Mouse (Mus musculus): ENCODE results near the gene Dhx30. TPM values are rescaled to one million over a fixed set of nuclear protein-coding genes. Genes with fewer than 3 reads are reported as not detected.

Dhx30 gene
- polyA plus RNA-seq, 1 experiment from 2014 or later, result 37.7 TPM

GRCm38 (mm10) chr9:110100627-110101600 is 16.7 kb downstream of the Dhx30 start:
- Histone ChIP-seq H3K36me3 (ENCODE audit: control insufficient read depth, insufficient read depth) (peaks cover 33% of the 10 kb centered on the region), H3K4me3 (ENCODE audit: low read depth, low read length) (peak overlapping the region; percentile 91), H3K4me2 (replicated peaks; ENCODE audit: low read depth) (peak overlapping the region; percentile 72), H3K27ac (ENCODE audit: low read depth, low read length) (no peak overlapping the region; the same call in 1 of the 2 replicates), H3K9me3 (ENCODE audit: control insufficient read depth) (no peaks in the 10 kb centered on the region), H3K9ac (ENCODE audit: low read depth, low read length) (peak overlapping the region; percentile 87), H3K4me1 (replicated peaks; ENCODE audit: control insufficient read depth, insufficient read depth, low read length) (peaks cover 4% of the 10 kb centered on the region), H3K27me3 (replicated peaks; ENCODE audit: control insufficient read depth, insufficient read depth, low read length) (no peaks in the 10 kb centered on the region)
- WGBS, result 2% methylated on average over 41 of the region's 41 CpGs
- peak; percentile 98 for TF ChIP-seq CTCF (IDR thresholded peaks at IDR 0.05; ENCODE audit: low read depth)
- peak; percentile 92 for ATAC-seq

GRCm38 (mm10) chr9:110097791-110098190 is 19.8 kb downstream of the Dhx30 start:
- H3K27me3 ChIP-seq (replicated peaks; ENCODE audit: control insufficient read depth, insufficient read depth, low read length), result no peaks in the 10 kb centered on the region
- peaks cover 38% of the 10 kb centered on the region for H3K36me3 ChIP-seq (ENCODE audit: control insufficient read depth, insufficient read depth)
- no peak for ATAC-seq
- no peak overlapping the region for H3K27ac ChIP-seq (ENCODE audit: low read depth, low read length)
- no peak overlapping the region for H3K9ac ChIP-seq (ENCODE audit: low read depth, low read length)
- WGBS, result 96% methylated on average over 3 of the region's 3 CpGs
- peaks cover 4% of the 10 kb centered on the region for H3K4me1 ChIP-seq (replicated peaks; ENCODE audit: control insufficient read depth, insufficient read depth, low read length)
- H3K4me2 ChIP-seq (replicated peaks; ENCODE audit: low read depth), result no peak overlapping the region
- TF ChIP-seq CTCF (IDR thresholded peaks at IDR 0.05; ENCODE audit: low read depth), result no peak
- H3K9me3 ChIP-seq (ENCODE audit: control insufficient read depth), result no peaks in the 10 kb centered on the region
- no peak overlapping the region for H3K4me3 ChIP-seq (ENCODE audit: low read depth, low read length)

- Histone ChIP-seq H3K36me3 (ENCODE audit: control insufficient read depth, insufficient read depth) (peaks cover 68% of the 10 kb centered on the region), H3K4me3 (ENCODE audit: low read depth, low read length) (no peak overlapping the region), H3K27me3 (replicated peaks; ENCODE audit: control insufficient read depth, insufficient read depth, low read length) (no peaks in the 10 kb centered on the region), H3K4me1 (replicated peaks; ENCODE audit: control insufficient read depth, insufficient read depth, low read length) (no peaks in the 10 kb centered on the region), H3K27ac (ENCODE audit: low read depth, low read length) (no peak overlapping the region), H3K9me3 (ENCODE audit: control insufficient read depth) (no peaks in the 10 kb centered on the region), H3K4me2 (replicated peaks; ENCODE audit: low read depth) (no peak overlapping the region), H3K9ac (ENCODE audit: low read depth, low read length) (no peak overlapping the region)
- WGBS, result 96% methylated on average over 4 of the region's 4 CpGs
- TF ChIP-seq CTCF (IDR thresholded peaks at IDR 0.05; ENCODE audit: low read depth), result peak; percentile 17; the same call in 1 of the 2 replicates
- no peak for ATAC-seq
Observed at GRCm38 (mm10) chr9:110094761-110095160, 22.9 kb downstream of the Dhx30 start.

- no peak overlapping the region for H3K4me3 ChIP-seq (ENCODE audit: low read depth, low read length)
- WGBS, result 84% methylated on average over 4 of the region's 4 CpGs
- no peak for ATAC-seq
- H3K4me1 ChIP-seq (replicated peaks; ENCODE audit: control insufficient read depth, insufficient read depth, low read length), result no peaks in the 10 kb centered on the region
- no peak overlapping the region for H3K9ac ChIP-seq (ENCODE audit: low read depth, low read length)
- H3K27ac ChIP-seq (ENCODE audit: low read depth, low read length), result no peak overlapping the region
- peaks cover 71% of the 10 kb centered on the region for H3K36me3 ChIP-seq (ENCODE audit: control insufficient read depth, insufficient read depth)
- H3K9me3 ChIP-seq (ENCODE audit: control insufficient read depth), result no peaks in the 10 kb centered on the region
- no peaks in the 10 kb centered on the region for H3K27me3 ChIP-seq (replicated peaks; ENCODE audit: control insufficient read depth, insufficient read depth, low read length)
- H3K4me2 ChIP-seq (replicated peaks; ENCODE audit: low read depth), result no peak overlapping the region
- peak; percentile 32 for TF ChIP-seq CTCF (IDR thresholded peaks at IDR 0.05; ENCODE audit: low read depth)
Observed at GRCm38 (mm10) chr9:110093303-110093702, 24.3 kb downstream of the Dhx30 start.

- Histone ChIP-seq H3K36me3 (ENCODE audit: control insufficient read depth, insufficient read depth) (peaks cover 93% of the 10 kb centered on the region), H3K4me1 (replicated peaks; ENCODE audit: control insufficient read depth, insufficient read depth, low read length) (no peaks in the 10 kb centered on the region), H3K4me3 (ENCODE audit: low read depth, low read length) (no peak overlapping the region), H3K27me3 (replicated peaks; ENCODE audit: control insufficient read depth, insufficient read depth, low read length) (no peaks in the 10 kb centered on the region), H3K4me2 (replicated peaks; ENCODE audit: low read depth) (no peak overlapping the region), H3K27ac (ENCODE audit: low read depth, low read length) (no peak overlapping the region), H3K9ac (ENCODE audit: low read depth, low read length) (no peak overlapping the region), H3K9me3 (ENCODE audit: control insufficient read depth) (no peaks in the 10 kb centered on the region)
- 92% methylated on average over 8 of the region's 8 CpGs for WGBS
- ATAC-seq, result no peak
- no peak for TF ChIP-seq CTCF (IDR thresholded peaks at IDR 0.05; ENCODE audit: low read depth)
Observed at GRCm38 (mm10) chr9:110085693-110086092, 31.9 kb downstream of the Dhx30 start.

- Histone ChIP-seq H3K36me3 (ENCODE audit: control insufficient read depth, insufficient read depth) (peaks cover 95% of the 10 kb centered on the region), H3K9ac (ENCODE audit: low read depth, low read length) (no peak overlapping the region), H3K27ac (ENCODE audit: low read depth, low read length) (no peak overlapping the region), H3K27me3 (replicated peaks; ENCODE audit: control insufficient read depth, insufficient read depth, low read length) (no peaks in the 10 kb centered on the region), H3K9me3 (ENCODE audit: control insufficient read depth) (no peaks in the 10 kb centered on the region), H3K4me3 (ENCODE audit: low read depth, low read length) (no peak overlapping the region), H3K4me1 (replicated peaks; ENCODE audit: control insufficient read depth, insufficient read depth, low read length) (no peaks in the 10 kb centered on the region), H3K4me2 (replicated peaks; ENCODE audit: low read depth) (no peak overlapping the region)
- no peak for TF ChIP-seq CTCF (IDR thresholded peaks at IDR 0.05; ENCODE audit: low read depth)
- no peak; the same call in 1 of the 2 replicates for ATAC-seq
- 71% methylated on average over 25 of the region's 25 CpGs for WGBS
Observed at GRCm38 (mm10) chr9:110084201-110084964, 33.2 kb downstream of the Dhx30 start.

All from intestine, postnatal 0 days (tissue).